Mouse (Mus musculus): ENCODE results near the gene Gbp2. TPM values are rescaled to one million over a fixed set of nuclear protein-coding genes. Genes with fewer than 3 reads are reported as not detected.
"Not testable (repeated sequence)": the region's sequence is repeated elsewhere in the genome, so short reads cannot be mapped to it uniquely, and the experiment has no call there.

The Gbp2 gene
- 1 to 10 TPM; 3.6 to 4.0 TPM for total RNA-seq (2021)
- long read RNA-seq, experiment 1: 0 reads
- long read RNA-seq, experiment 2, partial matches to known transcripts: 0 of 2 reads
- long read RNA-seq, experiment 2, other reads (novel, unspliced or antisense): 0 of 2 reads

GRCm38 (mm10) chr3:142620111-142620955, at the start of gene Gbp2:
TSS of gene Gbp2 (plus strand) at chr3:142620602.
- intact Hi-C loops (cut with DNase I; ENCODE audit: low total_unique reads): no loop called here
- peak; percentile 3 for DNase-seq

GRCm38 (mm10) chr3:142570738-142571137, 49.7 kb upstream of the Gbp2 start:
- intact Hi-C loops (cut with DNase I; ENCODE audit: low total_unique reads): no loop called here
- no peak for DNase-seq

GRCm38 (mm10) chr3:142577108-142577507, 43.3 kb upstream of the Gbp2 start:
- intact Hi-C loops (cut with DNase I; ENCODE audit: low total_unique reads): no loop called here
- no peak for DNase-seq

- no peak for DNase-seq
- intact Hi-C loops (cut with DNase I; ENCODE audit: low total_unique reads): no loop called here
Measured at GRCm38 (mm10) chr3:142578342-142578741, 42.1 kb upstream of the Gbp2 start.

- intact Hi-C loops (cut with DNase I; ENCODE audit: low total_unique reads): no loop called here
- DNase-seq: no peak
Measured at GRCm38 (mm10) chr3:142583067-142583466, 37.3 kb upstream of the Gbp2 start.

GRCm38 (mm10) chr3:142587386-142587785, 33.0 kb upstream of the Gbp2 start:
- intact Hi-C loops (cut with DNase I; ENCODE audit: low total_unique reads): no loop called here
- DNase-seq: no peak

GRCm38 (mm10) chr3:142588888-142589287, 31.5 kb upstream of the Gbp2 start:
- DNase-seq: no peak
- intact Hi-C loops (cut with DNase I; ENCODE audit: low total_unique reads): no loop called here

GRCm38 (mm10) chr3:142590431-142591067, 29.9 kb upstream of the Gbp2 start:
- intact Hi-C loops (cut with DNase I; ENCODE audit: low total_unique reads): no loop called here
- DNase-seq: no peak

GRCm38 (mm10) chr3:142594547-142594946, 25.9 kb upstream of the Gbp2 start, which contains the start of gene Gbp2b:
TSS of gene Gbp2b (plus strand) at chr3:142594847.
- intact Hi-C loops (cut with DNase I; ENCODE audit: low total_unique reads): no loop called here
- no peak for DNase-seq

GRCm38 (mm10) chr3:142597923-142598322, 22.5 kb upstream of the Gbp2 start:
- DNase-seq: no peak
- intact Hi-C loops (cut with DNase I; ENCODE audit: low total_unique reads): no loop called here

GRCm38 (mm10) chr3:142601675-142602074, 18.7 kb upstream of the Gbp2 start:
- intact Hi-C loops (cut with DNase I; ENCODE audit: low total_unique reads): no loop called here

GRCm38 (mm10) chr3:142618658-142619057, 1.7 kb upstream of the Gbp2 start:
- no peak for DNase-seq
- intact Hi-C loops (cut with DNase I; ENCODE audit: low total_unique reads): no loop called here

More at GRCm38 (mm10) chr3:142601675-142602074, 18.7 kb upstream of the Gbp2 start:
- DNase-seq: no peak

GRCm38 (mm10) chr3:142619606-142620005, 796 bp upstream of the Gbp2 start:
- DNase-seq: no peak
- intact Hi-C loops (cut with DNase I; ENCODE audit: low total_unique reads): no loop called here

- DNase-seq: no peak
- intact Hi-C loops (cut with DNase I; ENCODE audit: low total_unique reads): no loop called here
Measured at GRCm38 (mm10) chr3:142620956-142621562, 657 bp downstream of the Gbp2 start.

GRCm38 (mm10) chr3:142630385-142630784, 10.0 kb downstream of the Gbp2 start:
- intact Hi-C loops (cut with DNase I; ENCODE audit: low total_unique reads): no loop called here
- no peak for DNase-seq

- intact Hi-C loops (cut with DNase I; ENCODE audit: low total_unique reads): loop anchor here (5.0 to 10.0 kb wide), 2 partner anchors 67 to 145 kb away; partner anchors contain the start of gene Gbp5
- peak; percentile 51 for DNase-seq
Measured at GRCm38 (mm10) chr3:142640201-142640600, 19.8 kb downstream of the Gbp2 start.

- peak; percentile 54 for DNase-seq
- intact Hi-C loops (cut with DNase I; ENCODE audit: low total_unique reads): loop anchor here (10.0 kb wide), 1 partner anchor 151 kb away; the partner anchor contains the start of gene Gbp5
Measured at GRCm38 (mm10) chr3:142645949-142646348, 25.5 kb downstream of the Gbp2 start.

GRCm38 (mm10) chr3:142647836-142648235, 27.4 kb downstream of the Gbp2 start:
- intact Hi-C loops (cut with DNase I; ENCODE audit: low total_unique reads): loop anchor here (10.0 kb wide), 1 partner anchor 153 kb away; the partner anchor contains the start of gene Gbp5
- DNase-seq: not testable (repeated sequence)

GRCm38 (mm10) chr3:142650205-142650604, 29.8 kb downstream of the Gbp2 start:
- intact Hi-C loops (cut with DNase I; ENCODE audit: low total_unique reads): no loop called here
- DNase-seq: no peak

GRCm38 (mm10) chr3:142664723-142665122, 44.3 kb downstream of the Gbp2 start:
- intact Hi-C loops (cut with DNase I; ENCODE audit: low total_unique reads): no loop called here
- no peak for DNase-seq

Measured in gastrocnemius, postnatal 14 days (tissue).